In genomic region chr7:118123512-118124411, GRCm38 (mm10) we compare ENCODE assay signal across 25 mouse cellular contexts. TPM values are rescaled to one million over a fixed set of nuclear protein-coding genes. Genes with fewer than 3 reads are reported as not detected.
A peak's percentile ranks its signal among the peaks of the same experiment; 100 is the strongest.
DNase-seq lines count a peak whose midpoint lies in the region; ATAC-seq and TF ChIP-seq lines count a peak whose summit lies in the region.
"Had no signal": no experiment of that assay in that cellular context is flagged by ENCODE, and none has a peak within 500 bp of the region (broad histone marks: within the 10 kb centered on the region; RNA-seq: fewer than 3 reads in every experiment).

No protein-coding gene starts in this region.

- 65% methylated on average over 4 of the region's 4 CpGs for WGBS in stomach, embryonic 16.5 days
- 67% methylated on average over 4 of the region's 4 CpGs for WGBS in stomach, postnatal 0 days

- no peaks in the 10 kb centered on the region for H3K9me3 ChIP-seq in stomach, embryonic 16.5 days (replicated peaks; ENCODE audit: control insufficient read depth, low read length)
- H3K9me3 ChIP-seq in stomach, postnatal 0 days (ENCODE audit: control insufficient read depth, low read length): no peaks in the 10 kb centered on the region
- H3K9me3 ChIP-seq: embryonic facial prominence, embryonic 13.5 days; forebrain, embryonic 12.5 days; limb, embryonic 10.5 days; liver, embryonic 15.5 days had no signal

- peak overlapping the region; percentile 48; the same call in 1 of the 2 replicates for H3K9ac ChIP-seq in stomach, embryonic 16.5 days (ENCODE audit: low read length)
- H3K9ac ChIP-seq in stomach, postnatal 0 days (ENCODE audit: low read length): no peak overlapping the region
- H3K9ac ChIP-seq: embryonic facial prominence, embryonic 13.5 days; forebrain, embryonic 12.5 days; hindbrain, embryonic 14.5 days; liver, embryonic 15.5 days had no signal

- no peak for TF ChIP-seq EP300 in stomach, postnatal 0 days (optimal IDR thresholded peaks at IDR 0.05)

- DNase-seq in adrenal gland, postnatal 14 days: peak; percentile 49
- DNase-seq in adrenal gland, adult 18-20 months (ENCODE audit: low spot score in 2 of 2): no peak
- peak; percentile 28 to 50 for DNase-seq in left cerebral cortex, adult 18-20 months (ENCODE audit: low spot score in 2 of 2)
- DNase-seq in left cerebral cortex, postnatal 10 days (ENCODE audit: extremely low spot score in 1 of 2, low spot score in 2 of 2): no peak
- no peak for DNase-seq in stomach, postnatal 0 days (ENCODE audit: low spot score)
- DNase-seq in thymus, postnatal 4 days: no peak
- DNase-seq: cerebellum, adult 18-20 months; cerebellum, postnatal 14 days; gastrocnemius, adult 2 months; kidney, adult 8-10 months; kidney, postnatal 25 days; liver; lung, postnatal 10 days; thymus, adult 18-20 months had no signal

- H3K4me3 ChIP-seq in stomach, embryonic 16.5 days (replicated peaks; ENCODE audit: low read length): no peak overlapping the region
- no peak overlapping the region for H3K4me3 ChIP-seq in stomach, postnatal 0 days (ENCODE audit: low read depth, low read length)
- H3K4me3 ChIP-seq: embryonic facial prominence, embryonic 13.5 days; erythroblast, embryonic 14.5 days; forebrain, embryonic 12.5 days; gastrocnemius, adult 2 months; limb, embryonic 10.5 days; liver, embryonic 15.5 days had no signal

- H3K4me2 ChIP-seq in stomach, embryonic 16.5 days (ENCODE audit: low read depth, low read length): no peak overlapping the region
- no peak overlapping the region for H3K4me2 ChIP-seq in stomach, postnatal 0 days (replicated peaks; ENCODE audit: low read depth)
- H3K4me2 ChIP-seq: embryonic facial prominence, embryonic 13.5 days; forebrain, embryonic 12.5 days; hindbrain, embryonic 14.5 days; liver, embryonic 15.5 days; midbrain, embryonic 11.5 days had no signal

- no peak for ATAC-seq in stomach, embryonic 16.5 days (ENCODE audit: insufficient read depth, low FRiP score)
- ATAC-seq in stomach, postnatal 0 days (ENCODE audit: low FRiP score, low TSS enrichment): no peak
- ATAC-seq: CD4-positive, CD25-positive, alpha-beta regulatory T cell, adult 4 months; inflammation-experienced regulatory T-cells, adult 6 months had no signal

- no peak overlapping the region; the same call in 1 of the 2 replicates for H3K27ac ChIP-seq in stomach, embryonic 16.5 days (ENCODE audit: low read length)
- no peak overlapping the region for H3K27ac ChIP-seq in stomach, postnatal 0 days (replicated peaks)
- H3K27ac ChIP-seq: embryonic facial prominence, embryonic 13.5 days; forebrain, embryonic 12.5 days; gastrocnemius, adult 2 months; hindbrain, embryonic 14.5 days; limb, embryonic 10.5 days; liver, embryonic 15.5 days had no signal

- peaks cover 29% of the 10 kb centered on the region for H3K36me3 ChIP-seq in stomach, embryonic 16.5 days (ENCODE audit: control insufficient read depth, insufficient read depth, low read length)
- peaks cover 15% of the 10 kb centered on the region for H3K36me3 ChIP-seq in stomach, postnatal 0 days (ENCODE audit: control insufficient read depth, insufficient read depth, low read length)

- intact Hi-C loops in left cerebral cortex, postnatal 10 days (cut with DNase I): no loop called here

- H3K27me3 ChIP-seq in stomach, embryonic 16.5 days (ENCODE audit: control insufficient read depth, insufficient read depth, low read length): no peaks in the 10 kb centered on the region
- no peaks in the 10 kb centered on the region for H3K27me3 ChIP-seq in stomach, postnatal 0 days (ENCODE audit: control insufficient read depth, insufficient read depth, low read length)
- H3K27me3 ChIP-seq: embryonic facial prominence, embryonic 13.5 days; forebrain, embryonic 12.5 days; liver, embryonic 15.5 days; Patski had no signal

- peaks cover 20% of the 10 kb centered on the region for H3K4me1 ChIP-seq in stomach, embryonic 16.5 days (ENCODE audit: control insufficient read depth, insufficient read depth, low read length)
- no peaks in the 10 kb centered on the region; the same call in 1 of the 2 replicates for H3K4me1 ChIP-seq in stomach, postnatal 0 days (replicated peaks; ENCODE audit: control insufficient read depth, insufficient read depth)

- TF ChIP-seq CTCF in stomach, postnatal 0 days (IDR thresholded peaks at IDR 0.05; ENCODE audit: low read depth): no peak

RNA-seq across cellular contexts. Expression of gene Arl6ip1, which starts 5.7 kb away (rescaled TPM):
- 151 and 154 TPM in 2 replicates for total RNA-seq in adrenal gland, postnatal 14 days (2021)
- total RNA-seq in adrenal gland, adult 18-20 months (2021): 100 to 1,000 TPM; 150 to 167 TPM
- 100 to 1,000 TPM; 250 to 268 TPM for total RNA-seq in left cerebral cortex, adult 18-20 months (2021)
- total RNA-seq in left cerebral cortex, postnatal 10 days (2021): 100 to 1,000 TPM; 215 to 223 TPM
- polyA plus RNA-seq in stomach, embryonic 16.5 days (2015; fragmentation: Nextera tagmentation; extraction: Ambion mirVana): 340 and 363 TPM in 2 replicates
- 264 and 345 TPM in 2 replicates for polyA plus RNA-seq in stomach, postnatal 0 days (2015; fragmentation: Nextera tagmentation; extraction: Ambion mirVana)

RNA-seq across cellular contexts. Expression of gene Rps15a, which starts 7.8 kb away (rescaled TPM):
- 705 and 913 TPM in 2 replicates for total RNA-seq in adrenal gland, postnatal 14 days (2021)
- total RNA-seq in adrenal gland, adult 18-20 months (2021): 100 to 1,000 TPM; 759 to 809 TPM
- 100 to 1,000 TPM; 369 to 387 TPM for total RNA-seq in left cerebral cortex, adult 18-20 months (2021)
- total RNA-seq in left cerebral cortex, postnatal 10 days (2021): 100 to 1,000 TPM; 516 to 536 TPM
- polyA plus RNA-seq in stomach, embryonic 16.5 days (2015; fragmentation: Nextera tagmentation; extraction: Ambion mirVana): 598 and 707 TPM in 2 replicates
- 610 and 623 TPM in 2 replicates for polyA plus RNA-seq in stomach, postnatal 0 days (2015; fragmentation: Nextera tagmentation; extraction: Ambion mirVana)

Comparison
In these comparisons a context has a peak if more than half of its experiments do, and no peak if none do; other contexts are left out.
1. DNase-seq: peak in adrenal gland, postnatal 14 days (single experiment) and left cerebral cortex, adult 18-20 months (2 of 2); none in adrenal gland, adult 18-20 months (0 of 2), left cerebral cortex, postnatal 10 days (0 of 2), stomach, postnatal 0 days (single experiment) and thymus, postnatal 4 days (single experiment).